Mouse (Mus musculus): Measurements from ENCODE around the gene Spaca3. TPM values are rescaled to one million over a fixed set of nuclear protein-coding genes. Genes with fewer than 3 reads are reported as not detected.

Gene Spaca3
- not detected in 2 replicates for polyA plus RNA-seq (2012; rRNA removed)

GRCm38 (mm10) chr11:80858065-80858464 is at the start of gene Spaca3:
Gene Spaca3, plus strand, starts transcription at chr11:80858365.

GRCm38 (mm10) chr11:80809993-80810821 is 48.0 kb upstream of the Spaca3 start, which contains the start of gene Tmem98:
Gene Tmem98, plus strand, starts transcription at chr11:80810175.

Other genes starting within 250 kb of the Spaca3 start
- 1.3 and 3.0 TPM in 2 replicates for gene Myo1d, start 78.3 kb upstream of the Spaca3 start, polyA plus RNA-seq (2012; rRNA removed)
- gene Tmem98, start 48.2 kb upstream of the Spaca3 start, polyA plus RNA-seq (2012; rRNA removed) = 53.4 and 70.2 TPM in 2 replicates

Data from central nervous system, embryonic 11.5 days (tissue).